Mouse (Mus musculus): ENCODE data around the gene Il13. TPM values are rescaled to one million over a fixed set of nuclear protein-coding genes. Genes with fewer than 3 reads are reported as not detected.

Gene Il13
- total RNA-seq, 2 experiments from 2014 or later, result not detected

DNA sequence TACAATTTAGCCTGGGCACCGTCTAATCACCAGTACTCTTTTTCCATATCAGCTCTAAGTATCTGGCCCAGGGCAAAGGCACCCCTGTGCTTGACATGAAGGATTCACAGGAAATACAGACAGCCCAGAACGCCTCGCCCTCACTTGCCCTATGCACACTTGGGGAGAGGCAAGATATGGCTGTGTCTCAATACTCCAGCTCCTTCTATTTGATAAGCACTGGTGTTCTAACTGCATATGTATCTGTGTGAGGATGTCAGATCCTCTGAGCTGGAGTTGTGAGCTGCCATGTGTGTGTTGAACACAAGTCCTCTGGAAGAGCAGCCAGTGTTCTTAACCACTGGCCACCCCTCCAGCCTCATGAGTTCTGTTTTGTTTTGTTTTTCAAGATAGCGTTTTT lies 16.9 kb upstream of the Il13 start:
- Histone ChIP-seq H3K27ac (no peak overlapping the region), H3K4me3 (no peak overlapping the region)
- no peak for DNase-seq (ENCODE audit: low spot score in 2 of 2)
- no peak for TF ChIP-seq CTCF (conservative IDR thresholded peaks at IDR 0.05)

DNA sequence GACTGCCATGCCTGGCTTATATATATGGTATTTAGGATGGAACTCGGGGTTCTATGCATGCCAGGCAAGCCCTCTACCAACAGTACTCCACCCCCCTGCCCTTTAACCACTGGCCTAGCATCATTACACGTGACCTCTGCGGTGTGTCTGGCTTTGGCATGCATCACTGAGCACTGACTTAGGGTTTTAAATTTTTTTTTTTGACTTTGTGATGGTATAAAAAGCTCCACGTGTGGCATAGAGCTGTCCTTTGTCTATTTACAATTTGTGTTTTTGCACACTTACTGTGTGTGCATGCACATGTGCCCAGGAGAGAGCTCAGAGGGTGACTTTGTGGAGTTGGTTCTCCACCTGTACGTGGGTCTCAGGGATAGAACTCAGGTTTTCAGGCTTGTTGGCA lies 9.5 kb upstream of the Il13 start:
- no peak overlapping the region for H3K4me3 ChIP-seq
- no peak for DNase-seq (ENCODE audit: low spot score in 2 of 2)
- TF ChIP-seq CTCF (conservative IDR thresholded peaks at IDR 0.05), result no peak
- H3K27ac ChIP-seq, result no peak overlapping the region

DNA sequence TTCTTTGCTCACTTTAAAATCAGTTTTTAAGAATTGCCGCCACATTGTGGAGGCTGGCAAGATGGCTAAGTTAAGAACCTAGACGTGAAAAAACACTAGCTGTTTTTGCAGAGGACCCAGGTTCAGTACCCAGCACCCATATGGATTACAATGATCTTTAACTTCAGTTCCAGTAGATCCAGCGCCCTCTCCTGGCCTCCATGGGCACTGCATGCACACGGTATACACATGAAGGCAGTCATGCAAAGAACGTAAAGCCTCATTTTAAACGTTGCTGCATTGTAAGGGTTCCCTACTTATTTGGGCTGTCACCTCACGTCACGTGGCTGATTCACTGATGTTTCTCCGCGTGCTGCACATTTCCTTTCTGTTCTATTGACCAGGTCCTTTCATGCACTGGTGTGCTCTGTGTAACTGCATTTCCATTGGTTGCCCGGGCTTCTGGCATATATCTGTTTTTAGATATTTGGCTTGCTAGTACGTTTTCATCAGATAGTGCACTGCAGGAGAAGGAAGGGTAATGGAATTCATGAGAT lies 8.3 kb upstream of the Il13 start:
- peak; percentile 60 for TF ChIP-seq CTCF (conservative IDR thresholded peaks at IDR 0.05)
- H3K4me3 ChIP-seq, result no peak overlapping the region
- H3K27ac ChIP-seq, result no peak overlapping the region
- no peak for DNase-seq (ENCODE audit: low spot score in 2 of 2)

DNA sequence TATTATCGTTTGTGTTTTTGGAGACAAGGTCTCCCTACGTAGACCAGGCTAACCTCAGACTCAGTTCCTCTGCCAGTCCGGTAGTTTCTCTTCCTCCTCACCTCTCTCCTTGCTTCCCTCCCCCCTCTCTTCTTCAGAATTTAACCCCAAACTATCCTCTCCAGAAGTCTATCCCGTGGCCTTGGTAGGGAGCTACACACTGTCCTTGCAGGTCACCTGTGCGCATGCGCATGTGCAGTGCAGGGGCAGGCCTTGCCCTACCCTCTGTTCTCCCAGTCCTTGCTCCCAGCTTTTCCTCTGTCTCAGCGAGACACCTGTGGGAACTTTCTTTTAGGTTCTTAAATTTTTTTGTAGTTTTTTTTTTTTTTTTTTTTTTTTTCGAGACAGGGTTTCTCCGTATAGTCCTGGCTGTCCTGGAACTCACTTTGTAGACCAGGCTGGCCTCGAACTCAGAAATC lies 3.3 kb upstream of the Il13 start:
- Histone ChIP-seq H3K4me3 (no peak overlapping the region), H3K27ac (no peak overlapping the region)
- TF ChIP-seq CTCF (conservative IDR thresholded peaks at IDR 0.05), result no peak
- DNase-seq (ENCODE audit: low spot score in 2 of 2), result no peak

DNA sequence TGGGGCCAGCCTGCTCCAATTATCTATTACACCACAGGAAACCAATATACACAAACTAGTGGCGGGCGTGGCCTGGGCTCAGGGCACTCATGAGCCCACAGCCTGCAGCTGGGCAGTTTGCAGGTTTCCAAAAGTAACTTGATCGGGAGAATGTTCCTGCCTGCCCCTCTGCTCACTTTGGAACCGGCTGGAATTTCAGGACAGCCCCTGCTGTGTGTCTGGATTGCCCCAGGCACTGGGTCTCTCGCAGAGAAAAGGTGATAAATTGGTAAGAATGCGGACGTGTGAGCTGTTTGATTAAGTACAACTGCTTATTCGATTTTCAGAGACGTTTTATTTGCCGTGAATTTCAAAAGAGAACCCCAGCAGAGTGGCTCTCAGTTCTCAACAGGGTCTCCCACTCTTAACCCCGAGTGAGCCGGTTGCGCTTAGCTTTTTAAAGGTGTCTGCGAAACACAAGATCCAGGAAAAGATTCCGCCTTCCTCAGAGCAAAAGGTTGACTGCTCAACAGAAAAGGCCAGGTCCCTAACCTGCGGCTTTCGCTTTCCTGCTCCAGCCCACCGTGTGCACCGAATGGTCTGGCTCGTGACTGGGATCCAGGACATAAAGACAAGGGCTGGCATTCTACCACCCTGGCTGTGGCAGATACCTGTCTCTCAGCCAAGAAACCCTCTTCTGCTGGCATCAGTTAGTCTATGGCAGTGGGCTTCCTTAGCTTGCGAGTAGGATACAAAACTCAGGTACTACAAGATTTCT lies 2.7 kb upstream of the Il13 start:
- H3K4me3 ChIP-seq, result no peak overlapping the region
- TF ChIP-seq CTCF (conservative IDR thresholded peaks at IDR 0.05), result no peak
- no peak for DNase-seq (ENCODE audit: low spot score in 2 of 2)
- no peak overlapping the region for H3K27ac ChIP-seq

DNA sequence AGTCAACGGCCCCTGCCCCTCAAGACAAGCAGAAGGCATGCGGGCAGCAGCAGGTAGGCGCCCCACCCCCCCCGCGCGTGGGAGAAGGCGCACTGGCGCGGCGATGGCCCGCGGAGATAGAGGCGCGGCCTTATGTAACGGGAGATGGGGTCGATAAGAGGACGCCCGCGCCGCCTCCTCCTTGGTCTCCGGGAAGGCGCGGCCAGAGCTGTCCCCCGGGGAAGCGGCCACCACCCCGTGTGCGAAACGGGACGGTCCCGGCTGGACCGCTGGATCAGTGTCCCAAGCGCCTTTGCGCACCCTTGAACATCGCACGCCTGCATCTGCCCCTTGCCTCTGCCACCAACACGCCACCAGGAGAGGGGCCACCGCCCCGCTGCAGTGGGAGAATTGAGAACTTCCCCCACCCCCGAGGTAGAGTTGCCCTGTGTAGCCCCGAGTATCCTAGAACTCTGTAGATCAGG lies 1.7 kb upstream of the Il13 start:
- no peak for DNase-seq (ENCODE audit: low spot score in 2 of 2)
- peak overlapping the region; percentile 52 for H3K4me3 ChIP-seq
- no peak for TF ChIP-seq CTCF (conservative IDR thresholded peaks at IDR 0.05)
- peak overlapping the region; percentile 57 for H3K27ac ChIP-seq

DNA sequence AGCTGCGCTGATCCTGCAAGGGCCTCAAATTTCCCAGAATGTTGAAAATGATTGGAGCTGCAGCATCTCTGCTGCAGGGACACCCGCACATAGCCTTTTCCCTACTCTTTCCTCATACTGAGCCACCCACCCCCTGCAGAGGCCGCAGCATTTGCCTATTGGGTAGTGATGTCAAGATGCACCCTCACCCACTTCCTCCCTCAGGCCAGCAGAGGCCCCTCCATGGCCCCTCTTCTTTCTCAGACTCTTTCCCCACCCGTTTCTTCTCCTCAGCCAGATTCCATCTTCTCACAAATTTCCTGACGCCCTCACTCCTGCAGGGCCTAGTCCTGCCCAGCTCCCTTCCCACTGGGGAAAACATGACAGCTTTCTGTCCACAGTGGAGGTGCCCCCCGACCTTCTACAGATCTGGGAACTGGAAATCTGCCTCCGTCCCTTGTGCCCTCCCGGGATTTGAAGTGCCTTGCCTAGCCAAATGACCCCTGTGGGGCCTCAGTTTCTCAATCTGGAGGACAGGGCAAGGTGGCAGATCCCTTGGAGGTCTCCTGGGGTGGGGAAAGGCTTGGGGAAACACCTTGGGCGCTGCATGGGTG lies 1.2 kb upstream of the Il13 start:
- Histone ChIP-seq H3K4me3 (peak overlapping the region; percentile 52; the same call in 1 of the 2 replicates), H3K27ac (0 out of 2 replicates have a peak overlapping the region, but pooled peaks have one; percentile 57)
- no peak for DNase-seq (ENCODE audit: low spot score in 2 of 2)
- no peak for TF ChIP-seq CTCF (conservative IDR thresholded peaks at IDR 0.05)

DNA sequence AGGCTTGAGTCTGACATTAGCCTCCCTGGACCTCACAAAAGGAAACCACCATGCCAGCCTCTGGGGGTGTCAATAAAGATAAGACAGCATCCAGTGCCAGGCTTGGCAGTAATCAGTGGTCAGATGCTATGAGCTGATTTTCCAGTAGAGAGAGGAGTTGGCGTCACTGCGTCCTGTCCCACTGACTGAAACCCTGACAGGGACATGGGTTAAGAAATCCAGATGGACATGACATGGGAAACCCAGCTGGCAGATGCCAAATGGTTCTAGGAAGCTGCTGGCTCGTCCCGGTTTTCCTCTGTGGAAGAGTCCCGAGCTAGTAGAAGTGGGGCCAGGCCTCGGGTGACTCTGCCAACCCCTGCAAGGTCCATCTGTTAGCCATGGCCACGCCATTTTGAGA lies 858 bp downstream of the Il13 start:
- no peak overlapping the region for H3K4me3 ChIP-seq
- H3K27ac ChIP-seq, result no peak overlapping the region
- no peak for TF ChIP-seq CTCF (conservative IDR thresholded peaks at IDR 0.05)

DNA sequence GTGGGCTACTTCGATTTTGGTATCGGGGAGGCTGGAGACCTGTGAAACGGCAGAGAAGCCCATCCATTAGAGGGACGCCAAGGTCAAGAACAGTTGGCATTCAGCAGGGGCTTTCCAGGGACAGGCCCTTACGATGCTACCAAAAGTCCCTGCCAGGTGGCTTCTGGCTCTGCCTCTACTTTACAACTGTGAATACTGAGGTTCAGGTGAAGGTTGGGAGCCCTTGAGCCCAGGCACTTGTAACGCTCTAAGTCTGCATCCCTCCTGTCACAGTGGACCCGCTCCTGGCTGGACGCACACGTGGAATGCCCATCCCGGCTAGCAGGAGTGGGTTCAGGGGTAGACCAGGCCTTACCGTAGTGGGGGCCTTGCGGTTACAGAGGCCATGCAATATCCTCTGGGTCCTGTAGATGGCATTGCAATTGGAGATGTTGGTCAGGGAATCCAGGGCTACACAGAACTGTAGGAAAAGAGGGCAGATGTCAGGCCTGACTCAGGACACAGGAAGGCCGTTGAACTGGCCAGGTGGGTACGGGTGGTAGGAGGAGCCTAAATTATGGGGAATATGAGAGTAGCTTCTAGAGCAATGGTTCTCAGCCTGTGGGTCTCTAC lies 2.3 kb downstream of the Il13 start:
- peak; percentile 76 for TF ChIP-seq CTCF (conservative IDR thresholded peaks at IDR 0.05)
- DNase-seq (ENCODE audit: low spot score in 2 of 2), result no peak
- Histone ChIP-seq H3K27ac (no peak overlapping the region), H3K4me3 (no peak overlapping the region)

More for the DNA sequence above, 858 bp downstream of the Il13 start:
- no peak for DNase-seq (ENCODE audit: low spot score in 2 of 2)

DNA sequence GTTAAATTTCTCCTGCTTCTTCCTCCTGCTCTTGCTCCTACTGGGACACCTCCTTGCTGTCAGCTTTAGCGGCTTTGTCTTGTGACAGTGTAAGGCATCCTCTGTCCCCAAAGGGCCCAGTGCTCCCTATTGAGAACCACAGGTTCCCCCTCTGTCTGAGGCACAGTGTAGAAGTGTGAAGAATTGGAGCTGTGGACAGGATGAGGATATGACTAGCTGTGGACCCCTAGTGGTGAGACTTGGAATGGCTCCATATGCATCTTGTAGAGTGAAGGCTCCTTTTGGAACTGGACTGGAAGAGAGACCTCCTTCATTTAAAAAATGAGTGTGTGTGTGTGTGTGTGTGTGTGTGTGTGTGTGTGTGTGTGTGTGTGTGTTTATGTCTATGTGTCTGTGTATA lies 6.6 kb downstream of the Il13 start:
- TF ChIP-seq CTCF (conservative IDR thresholded peaks at IDR 0.05), result peak; percentile 80
- H3K4me3 ChIP-seq, result no peak overlapping the region
- no peak overlapping the region for H3K27ac ChIP-seq
- DNase-seq (ENCODE audit: low spot score in 2 of 2), result peak; percentile 72 to 82

DNA sequence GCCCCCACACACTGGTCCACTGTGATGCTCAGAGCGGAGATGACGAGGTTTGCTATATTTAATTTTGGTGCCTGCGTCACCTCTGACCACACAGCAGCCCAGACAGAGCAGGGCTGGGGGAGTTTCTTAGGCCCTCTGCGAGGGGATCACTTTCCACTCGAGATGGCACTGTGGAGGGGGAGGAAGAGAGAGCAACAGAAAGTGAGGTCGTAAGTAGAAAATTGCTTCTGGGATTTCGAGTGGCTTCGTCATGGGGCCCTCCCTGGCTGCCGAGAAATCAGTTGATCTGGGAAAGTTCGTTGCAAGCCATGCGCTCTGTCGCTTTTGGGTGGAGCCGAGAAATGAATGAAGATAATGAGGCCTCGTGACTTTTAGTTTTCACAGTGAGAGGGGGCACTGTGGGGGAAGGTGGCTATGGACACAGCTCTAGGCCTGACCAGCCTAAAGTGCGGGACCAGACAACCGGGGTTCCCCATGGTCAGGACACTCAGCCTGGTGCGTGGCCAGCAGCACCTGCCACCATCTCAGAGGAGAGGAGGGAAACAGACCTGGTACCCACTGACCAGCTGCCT lies 7.6 kb downstream of the Il13 start:
- no peak for TF ChIP-seq CTCF (conservative IDR thresholded peaks at IDR 0.05)
- DNase-seq (ENCODE audit: low spot score in 2 of 2), result no peak

DNA sequence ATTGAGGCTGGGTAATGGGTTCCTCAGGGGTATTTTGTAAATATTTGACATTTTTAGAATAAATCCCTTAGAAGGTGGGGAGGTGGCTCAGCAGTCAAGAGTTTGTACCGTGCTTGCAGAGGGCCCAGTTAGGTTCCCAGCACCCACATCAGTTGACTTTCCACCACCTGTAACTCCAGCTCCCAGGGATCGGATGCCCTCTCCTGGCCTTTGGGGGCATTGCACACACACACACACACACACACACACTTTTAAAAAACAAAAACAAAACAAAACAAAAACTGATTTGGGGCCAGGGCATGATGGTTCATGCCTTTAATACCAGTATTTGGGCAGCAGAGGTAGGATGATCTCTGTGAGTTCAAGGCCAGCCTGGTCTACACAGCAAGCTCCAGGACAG lies 10.4 kb downstream of the Il13 start:
- Histone ChIP-seq H3K4me3 (no peak overlapping the region), H3K27ac (no peak overlapping the region)
- TF ChIP-seq CTCF (conservative IDR thresholded peaks at IDR 0.05), result 0 out of 2 replicates have a peak, but pooled peaks have one; percentile 17
- no peak for DNase-seq (ENCODE audit: low spot score in 2 of 2)

More for the DNA sequence above, 7.6 kb downstream of the Il13 start:
- Histone ChIP-seq H3K4me3 (no peak overlapping the region), H3K27ac (no peak overlapping the region)

DNA sequence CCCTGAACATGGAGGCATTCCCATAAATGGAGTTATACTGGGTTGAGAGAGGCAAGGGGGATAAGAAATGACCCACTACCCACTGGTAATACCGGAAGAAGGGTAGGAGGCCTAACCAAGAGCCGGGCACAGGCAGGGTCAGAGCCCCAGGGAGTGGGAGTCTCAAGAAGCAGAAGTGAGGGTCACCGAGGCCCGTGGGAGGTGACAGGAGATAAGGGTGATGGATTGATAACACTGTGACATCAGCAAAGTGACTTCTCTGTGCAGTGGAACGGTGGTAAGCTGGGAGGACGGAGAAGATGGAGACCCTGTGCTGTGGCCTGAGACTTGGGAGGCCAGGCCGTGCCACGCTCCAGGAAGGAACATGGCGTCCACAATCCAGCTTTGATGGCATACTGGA lies 10.9 kb downstream of the Il13 start:
- TF ChIP-seq CTCF (conservative IDR thresholded peaks at IDR 0.05), result no peak
- no peak for DNase-seq (ENCODE audit: low spot score in 2 of 2)
- no peak overlapping the region for H3K27ac ChIP-seq
- no peak overlapping the region for H3K4me3 ChIP-seq
